Mouse (Mus musculus) frontal cortex, adult (tissue): ENCODE data around the gene Slf2.

Experiments
- ATAC-seq: cut with Nextera tagmentation; 2 replicates; pipeline ENCODE4 v1.9.2; 2017; ENCODE audit warnings: mild to moderate bottlenecking, moderate library complexity, mixed read lengths; ENCODE audit not compliant: low TSS enrichment

Slf2 gene

DNA sequence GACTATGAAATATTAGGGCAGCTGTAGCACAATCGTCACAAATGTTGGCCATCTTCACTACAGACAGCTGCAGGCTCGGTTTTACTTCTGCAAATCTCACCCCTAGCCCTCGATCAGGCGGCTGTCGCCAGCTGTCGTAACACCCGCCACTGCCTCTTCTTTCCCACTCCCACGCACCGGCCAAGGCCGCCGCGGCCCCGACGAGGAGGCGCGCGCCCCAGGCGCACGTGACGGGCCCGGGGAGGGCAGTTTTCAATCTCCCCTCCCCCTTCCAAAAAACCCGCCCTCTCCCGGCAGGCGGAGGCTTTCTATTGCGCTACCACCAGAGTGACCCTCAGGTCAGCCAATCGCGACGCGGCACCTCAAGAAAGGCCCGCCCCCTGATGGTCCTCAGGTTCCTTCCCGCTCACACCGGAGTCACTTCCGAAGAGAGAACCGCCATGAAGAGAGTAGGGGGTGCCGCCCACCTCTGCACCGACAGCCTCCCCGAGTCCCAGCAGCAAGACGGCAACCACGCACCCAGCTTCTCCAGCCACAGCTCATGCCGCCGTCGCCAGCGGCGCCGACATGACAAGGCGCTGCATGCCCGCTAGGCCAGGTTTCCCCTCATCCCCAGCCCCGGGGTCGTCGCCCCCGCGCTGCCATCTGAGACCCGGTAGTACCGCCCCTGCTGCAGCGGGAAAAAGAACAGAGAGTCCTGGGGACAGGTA, at the start of gene Slf2:
Gene Slf2 (plus strand): TSS at position 408 of the 710 bp plus-strand sequence.
- peak; percentile 95 for ATAC-seq

DNA sequence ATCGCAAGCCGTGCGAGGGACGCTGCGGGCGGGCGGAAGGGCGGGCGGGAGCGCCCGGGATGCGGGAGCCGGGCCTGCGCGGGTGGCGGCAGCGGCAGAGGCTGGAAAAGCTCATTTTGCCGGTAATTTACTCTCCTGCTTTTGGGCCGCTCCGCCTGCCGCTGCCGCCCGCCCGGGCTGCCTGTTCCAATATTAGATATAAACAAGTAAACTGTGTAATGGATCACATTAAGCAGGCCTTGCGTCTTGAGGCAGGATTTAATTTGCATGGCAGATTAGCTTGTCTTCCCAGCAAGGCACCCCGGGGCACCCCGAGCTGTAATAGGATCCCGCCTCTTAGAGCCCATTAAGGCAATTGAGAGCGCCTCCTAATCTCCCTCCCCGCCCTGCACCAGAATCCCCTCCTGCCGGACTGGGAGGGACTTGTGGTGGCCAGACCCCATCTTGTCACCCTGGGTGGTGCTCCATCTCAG, 48.4 kb upstream of the Slf2 start:
- no peak for ATAC-seq

DNA sequence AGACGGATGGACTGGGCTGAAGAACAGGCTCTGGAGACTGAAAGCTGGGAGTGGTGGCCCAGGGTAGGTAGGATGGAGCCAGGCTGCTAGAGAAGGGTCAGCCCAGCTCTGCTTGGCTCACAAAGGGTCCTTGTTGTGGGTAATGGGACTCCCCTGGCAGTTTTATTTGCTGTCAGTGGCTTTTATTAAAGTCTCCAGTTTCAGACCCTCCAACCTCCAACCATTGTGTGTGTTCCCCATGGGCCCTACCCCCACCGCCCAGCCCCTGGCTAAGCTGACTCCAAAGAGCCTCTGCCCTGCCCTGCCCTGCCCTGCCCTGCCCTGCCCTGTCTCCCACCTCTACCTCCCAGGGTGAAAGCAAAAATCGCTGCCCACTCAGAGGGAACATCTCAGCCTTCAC, 46.6 kb upstream of the Slf2 start:
- ATAC-seq, result no peak

DNA sequence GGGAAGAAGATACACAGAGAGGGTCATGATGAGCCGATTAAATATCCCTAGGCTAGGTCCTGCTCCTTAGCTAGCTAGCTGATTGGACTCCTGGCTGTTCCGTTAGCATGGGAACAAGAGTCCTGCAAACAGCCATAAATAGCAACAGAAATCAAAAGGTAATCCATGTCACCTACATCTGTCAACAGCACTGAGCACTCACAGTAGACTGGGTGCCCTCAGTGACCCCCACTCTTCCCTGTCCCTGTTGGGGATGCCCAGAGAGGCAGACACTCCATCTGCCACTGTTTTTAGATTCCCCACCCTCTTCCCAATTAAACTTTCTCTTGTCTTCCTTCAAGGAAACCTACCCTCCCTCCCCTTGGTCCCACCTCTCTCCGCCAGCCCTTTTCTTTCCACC, 44.5 kb upstream of the Slf2 start:
- no peak for ATAC-seq

DNA sequence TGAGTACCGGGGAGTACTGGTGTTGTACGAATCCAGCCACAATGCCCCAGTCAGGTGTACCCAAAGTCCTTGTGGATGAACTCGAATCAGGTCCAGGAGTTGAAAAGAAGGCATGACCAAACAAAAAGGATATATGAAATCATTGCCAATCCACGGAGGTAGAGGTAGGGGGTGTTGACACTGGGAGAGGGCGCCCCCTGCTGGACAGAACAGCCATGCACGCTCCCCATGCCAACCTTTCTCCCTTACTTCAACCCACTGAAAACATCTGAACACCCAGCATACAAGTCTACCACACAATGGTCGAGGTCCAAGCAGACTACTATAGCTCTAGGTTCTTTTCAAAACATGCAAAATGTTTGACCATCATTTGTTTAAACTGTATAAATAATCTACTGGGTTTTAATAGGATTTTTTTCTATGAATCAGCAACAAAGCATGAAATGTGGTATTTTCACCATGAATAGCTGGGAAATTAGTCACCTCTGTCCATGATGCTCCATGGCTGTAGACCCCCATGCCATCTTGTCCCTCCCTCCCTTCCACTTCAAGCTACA, 43.2 kb upstream of the Slf2 start:
- ATAC-seq, result peak; percentile 65; the same call in 1 of the 2 replicates

DNA sequence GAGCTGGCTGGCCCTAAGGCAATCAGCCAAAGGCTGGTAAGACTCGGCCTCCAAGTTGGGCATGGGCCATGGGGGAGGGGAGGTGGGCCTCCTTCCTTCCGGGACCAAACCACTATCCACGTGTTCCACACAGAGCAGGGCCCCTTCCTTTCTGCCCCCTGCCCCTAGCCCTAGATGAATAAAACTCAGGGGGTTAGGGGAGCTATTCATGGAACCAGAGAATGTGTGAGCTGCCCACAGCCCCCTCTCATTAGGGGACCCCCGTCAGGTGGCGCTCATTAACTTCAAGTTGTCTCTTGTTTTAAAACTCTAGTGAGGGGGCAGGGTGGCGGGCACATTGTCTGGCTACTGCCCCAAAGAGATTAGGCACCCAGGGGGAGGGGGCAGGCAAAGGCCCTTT, 41.4 kb upstream of the Slf2 start:
- ATAC-seq, result no peak

DNA sequence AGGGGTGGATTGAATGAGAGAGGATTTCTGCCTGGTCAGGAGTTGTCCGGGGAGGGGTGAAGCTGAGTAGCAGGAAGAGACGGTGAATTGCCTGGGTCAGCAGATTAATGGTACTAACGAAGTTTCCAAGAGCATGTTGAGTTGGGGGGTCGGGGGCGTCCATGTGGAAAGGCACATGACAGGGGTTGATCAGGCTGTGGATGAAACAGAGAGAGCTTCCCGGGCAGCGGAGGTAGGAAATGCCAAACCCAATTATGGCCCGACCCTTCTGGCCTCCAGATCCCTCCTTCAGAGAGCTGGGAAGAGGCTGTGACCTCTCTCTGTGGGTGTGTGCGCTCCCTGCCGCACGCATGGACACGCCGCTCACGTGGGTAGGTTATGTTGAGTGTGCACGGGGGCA, 39.5 kb upstream of the Slf2 start:
- ATAC-seq, result no peak

DNA sequence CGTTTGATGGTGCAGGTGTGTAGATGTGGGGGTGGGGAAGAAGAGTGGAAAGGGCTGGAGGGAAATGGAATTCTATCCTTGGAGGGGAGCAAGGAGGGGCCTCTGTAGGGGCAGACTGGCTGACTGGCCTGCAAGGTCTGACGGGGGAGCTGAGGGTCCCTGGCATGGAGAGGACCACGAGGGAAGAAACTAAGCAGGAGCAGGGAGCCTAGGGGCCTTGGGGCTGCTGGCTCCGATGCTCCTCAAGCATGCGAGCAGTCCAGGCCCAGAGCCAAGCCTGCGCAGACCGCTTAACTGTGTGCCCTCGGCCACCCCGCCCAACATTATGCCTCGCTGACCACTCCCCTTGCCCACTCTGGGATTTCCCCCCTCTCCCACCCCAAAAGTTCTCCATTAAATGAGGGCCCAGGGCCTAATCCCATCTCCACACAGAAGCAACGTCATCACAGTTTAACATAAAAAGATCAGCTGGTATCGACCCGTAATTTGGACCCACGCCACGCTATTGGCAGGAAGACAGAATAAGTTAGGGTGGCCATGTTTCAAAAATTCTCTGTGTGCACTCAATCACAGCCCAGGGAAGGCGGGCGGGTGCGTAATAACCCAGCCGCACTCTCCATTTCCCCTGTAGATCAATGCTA, 37.6 kb upstream of the Slf2 start:
- no peak for ATAC-seq

DNA sequence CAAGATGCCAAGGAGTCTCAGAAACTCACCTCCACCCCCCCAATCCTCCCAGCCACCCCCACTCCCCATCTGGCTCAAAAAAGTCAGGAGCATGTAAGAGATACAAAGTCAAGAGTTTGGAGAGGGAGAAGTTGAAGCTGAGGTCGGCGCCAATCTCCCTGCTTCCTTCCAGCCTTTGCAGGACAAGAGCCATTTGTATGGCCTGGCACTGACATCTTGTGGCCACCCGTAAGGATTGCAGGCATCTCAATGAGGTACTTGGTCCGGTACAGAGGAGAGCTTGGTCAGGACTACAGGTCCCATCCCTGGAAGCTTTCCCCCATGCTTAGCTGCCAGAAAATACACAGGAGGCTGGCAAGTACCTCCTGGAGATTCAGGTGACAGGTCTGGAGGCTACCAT, 35.7 kb upstream of the Slf2 start:
- peak; percentile 85 for ATAC-seq

DNA sequence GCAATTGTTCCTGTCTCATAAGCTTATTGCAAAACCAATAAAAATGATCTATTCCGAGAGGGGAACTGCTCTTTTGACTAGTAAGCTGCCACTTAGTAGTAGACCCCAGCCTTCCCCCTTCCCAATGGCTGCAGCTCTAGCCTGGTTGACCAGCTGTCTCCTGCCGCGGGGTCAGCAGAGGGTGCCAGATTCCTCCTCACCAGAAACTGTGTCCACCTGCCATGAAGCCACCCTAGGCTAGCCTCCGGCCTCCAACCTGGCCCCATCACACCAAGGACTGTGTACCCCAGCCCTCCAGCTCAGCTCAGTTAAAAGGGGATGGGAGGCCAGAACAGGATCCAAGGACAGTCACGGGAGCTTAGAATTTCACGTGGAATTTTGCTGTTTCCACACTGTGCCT, 34.5 kb upstream of the Slf2 start:
- no peak for ATAC-seq

DNA sequence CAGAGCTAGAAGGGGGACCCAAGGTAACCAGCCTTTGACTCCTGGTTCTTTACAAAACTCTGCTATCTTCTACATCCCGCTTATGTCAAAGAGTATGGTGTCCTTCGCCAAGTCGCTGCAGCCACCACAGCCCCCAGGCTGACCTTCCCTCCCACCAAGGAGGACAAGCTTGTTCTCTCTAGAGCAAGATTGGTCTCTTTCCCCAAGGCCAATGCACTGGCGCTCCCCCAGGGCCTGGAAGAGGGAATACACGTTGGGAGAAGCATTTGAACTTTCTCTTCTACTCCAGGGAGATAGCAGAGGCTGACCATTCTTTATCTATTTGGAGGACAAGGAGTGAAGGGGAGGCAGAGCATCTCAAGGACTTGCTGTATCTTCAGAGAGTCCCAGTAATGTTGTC, 33.4 kb upstream of the Slf2 start:
- no peak for ATAC-seq

DNA sequence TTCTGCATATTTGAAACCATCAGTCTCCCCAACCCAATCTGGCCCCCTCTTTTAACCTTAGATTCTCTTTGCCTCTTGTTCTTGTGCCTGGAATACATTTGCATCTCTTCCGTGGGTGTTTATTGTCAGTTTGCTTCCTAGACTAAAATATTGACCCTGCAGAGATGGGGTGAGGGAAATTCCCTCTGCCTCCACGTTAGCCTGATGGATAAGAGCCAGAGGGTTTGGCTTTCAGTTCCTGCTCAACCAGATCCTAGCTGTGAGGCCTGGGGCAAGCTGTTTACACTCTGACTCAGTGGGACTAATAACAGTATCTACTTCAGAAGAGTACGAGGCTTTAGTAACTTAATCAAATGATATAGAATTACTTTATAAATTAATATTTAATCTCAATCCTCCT, 32.3 kb upstream of the Slf2 start:
- no peak for ATAC-seq

DNA sequence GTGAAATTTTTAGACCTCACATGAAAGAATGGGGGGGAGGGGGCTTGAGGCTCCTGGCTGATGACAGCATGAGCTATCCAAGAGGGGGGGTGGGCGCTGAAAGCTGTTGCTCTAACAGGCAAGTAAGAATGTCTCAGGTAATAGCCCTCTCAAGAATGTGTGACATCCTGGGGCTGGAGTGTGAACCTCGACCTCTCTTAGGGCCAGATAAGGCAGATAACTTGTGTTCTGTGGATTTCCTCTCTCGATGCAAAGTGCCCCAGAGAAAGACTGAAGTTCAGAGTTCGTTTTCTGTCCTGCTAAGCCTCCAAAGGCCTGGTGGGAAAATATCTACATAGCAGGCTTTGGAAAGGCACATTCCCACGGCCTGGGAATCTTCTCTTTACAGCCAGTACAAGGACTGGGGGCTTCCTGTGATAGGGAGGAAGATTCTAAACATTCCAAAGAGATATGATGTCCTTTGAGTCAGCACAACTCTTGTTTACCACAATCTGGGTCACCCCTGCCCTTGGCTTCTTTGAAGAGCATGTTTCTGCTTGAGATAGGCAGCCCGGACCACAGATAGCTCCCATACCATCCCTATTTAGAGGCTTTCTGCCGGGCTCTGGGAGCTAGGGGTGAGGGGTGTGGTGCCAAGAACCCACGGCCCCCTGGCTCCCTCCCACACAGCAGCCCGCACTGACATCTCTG, 31.7 kb upstream of the Slf2 start:
- ATAC-seq, result no peak

DNA sequence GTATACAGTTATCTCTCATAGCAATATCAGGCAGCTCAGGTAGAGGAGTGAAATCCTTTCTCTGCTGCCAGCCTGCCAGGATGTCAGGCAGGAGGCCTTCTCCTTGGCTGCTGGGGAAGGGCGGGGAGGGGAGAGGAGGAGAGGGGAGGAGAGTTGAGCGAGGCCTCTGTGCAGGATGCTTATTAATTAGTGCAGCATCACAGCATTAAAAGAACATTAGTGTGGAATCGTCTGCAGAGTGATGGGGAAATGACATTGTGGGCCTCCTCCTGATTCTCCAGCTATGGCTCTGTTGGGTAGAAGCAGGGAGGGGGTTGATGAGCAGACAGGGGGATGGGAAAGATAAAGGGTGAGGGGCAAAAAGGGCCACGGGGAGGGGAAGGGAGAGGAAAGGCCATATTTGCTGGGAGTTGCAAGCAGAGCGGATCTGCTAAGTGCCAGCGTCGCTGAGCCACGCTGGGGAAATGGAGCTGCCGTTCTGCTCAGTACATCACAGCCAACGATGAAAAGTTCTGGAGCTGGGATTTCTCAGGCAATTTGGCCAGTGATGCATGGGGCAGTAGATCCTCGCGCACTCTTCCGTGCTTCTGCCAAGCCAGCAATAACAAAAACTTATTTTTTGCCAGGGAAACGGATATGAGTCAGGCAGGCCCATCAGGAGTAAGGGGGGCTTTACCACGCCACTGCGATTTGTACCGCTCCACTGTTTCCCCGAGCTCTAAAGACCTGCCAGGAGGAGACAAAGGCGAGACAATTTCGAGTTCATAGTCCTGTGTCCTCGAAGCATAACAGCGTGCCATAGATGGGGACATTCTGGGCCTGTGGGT, 30.8 kb upstream of the Slf2 start:
- ATAC-seq, result no peak

DNA sequence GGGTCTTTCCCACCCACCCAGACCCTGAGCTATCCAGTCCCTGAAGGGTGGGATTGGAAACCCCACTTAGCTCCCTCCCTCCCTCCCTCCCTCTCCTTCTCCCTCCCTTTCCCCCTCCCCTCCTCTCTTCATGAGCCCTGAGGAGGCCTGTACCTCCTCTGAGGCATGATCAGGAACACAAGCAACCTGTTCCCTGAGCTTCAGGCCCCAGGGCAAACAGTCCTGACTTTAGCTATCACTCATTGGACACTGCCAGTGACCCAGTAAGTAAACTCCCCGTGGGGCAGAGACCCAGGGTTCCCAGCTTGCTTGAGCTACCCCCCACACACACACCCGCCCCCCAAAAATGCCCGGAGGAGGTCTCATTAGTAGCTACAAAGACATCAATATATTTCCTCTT, 29.9 kb upstream of the Slf2 start:
- ATAC-seq, result no peak

DNA sequence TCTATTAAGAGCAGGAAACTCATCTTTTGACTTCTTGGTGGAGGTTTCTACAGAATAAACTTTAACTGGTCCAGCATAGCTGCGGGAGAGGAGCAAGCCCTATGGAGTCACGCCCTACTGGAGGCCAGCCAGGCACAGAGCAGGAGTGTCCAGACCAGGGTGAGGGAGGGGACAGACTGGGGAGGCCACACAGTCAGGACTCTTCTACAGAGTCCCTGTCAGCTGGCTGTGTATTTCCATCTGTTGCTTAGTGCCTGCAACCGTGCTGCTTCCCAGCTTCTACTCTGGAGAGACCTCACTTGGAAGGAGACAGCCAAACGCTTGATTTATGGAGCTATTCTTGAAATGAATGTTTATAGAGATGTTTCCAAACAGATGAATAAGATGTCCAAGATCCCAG, 28.6 kb upstream of the Slf2 start:
- no peak for ATAC-seq

DNA sequence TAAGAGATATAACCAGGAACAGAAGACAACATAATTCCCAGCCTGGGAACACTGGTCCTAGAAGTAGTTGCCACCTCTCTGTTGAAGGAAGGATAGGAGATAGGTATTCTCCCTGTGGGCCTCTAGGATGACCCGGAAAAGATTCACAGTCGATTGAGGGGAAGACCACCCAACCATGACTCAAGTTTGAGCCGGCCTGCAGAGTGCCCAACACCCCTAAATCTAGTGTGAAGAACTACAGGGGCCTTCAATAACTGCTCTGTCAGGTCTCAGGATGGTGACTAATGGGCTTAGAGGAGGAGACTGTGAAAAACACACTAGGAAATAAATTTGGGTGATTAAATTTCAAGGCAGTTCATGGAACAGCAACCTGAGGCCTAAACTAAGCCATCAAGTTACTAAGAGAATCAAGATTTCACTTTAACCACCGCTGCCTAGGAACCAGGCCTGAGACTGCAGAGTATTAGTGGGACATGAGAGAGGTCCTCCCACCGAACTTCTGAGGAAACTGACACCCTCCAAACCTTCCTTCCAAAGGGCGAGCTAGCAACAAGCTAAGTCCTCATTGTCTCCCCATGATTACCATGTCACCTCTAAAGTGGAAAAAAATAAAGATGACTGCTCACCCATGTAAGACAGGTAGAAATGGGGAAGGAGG, 27.5 kb upstream of the Slf2 start:
- no peak for ATAC-seq

DNA sequence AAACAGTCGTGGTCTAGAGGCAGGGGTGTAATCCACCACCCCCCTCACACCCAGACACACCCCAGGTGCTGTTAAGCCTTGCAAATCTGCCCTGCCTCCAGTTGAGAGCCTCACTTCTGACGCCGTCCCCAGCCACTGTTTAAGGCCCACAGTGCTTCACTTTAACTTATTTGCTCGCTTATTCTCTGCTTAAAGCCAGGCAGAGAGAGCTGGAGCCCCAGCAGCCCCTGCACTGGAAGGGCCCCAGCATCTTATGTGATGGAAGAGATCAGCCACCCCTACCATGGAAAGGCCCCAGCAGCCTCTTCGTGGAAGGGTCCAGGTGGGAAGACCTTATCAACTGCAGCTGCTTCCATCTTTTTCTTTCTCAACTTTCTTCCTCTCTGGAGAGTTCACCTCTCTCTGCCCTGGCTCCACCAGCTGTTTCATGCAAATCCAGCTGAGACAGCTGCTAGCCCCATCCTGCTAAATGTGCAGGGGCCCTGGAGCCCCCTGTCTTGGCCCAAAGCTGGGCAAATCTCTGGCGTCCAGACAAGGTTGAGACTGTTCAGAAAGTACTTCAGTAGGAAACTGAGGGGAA, 26.7 kb upstream of the Slf2 start:
- ATAC-seq, result no peak

DNA sequence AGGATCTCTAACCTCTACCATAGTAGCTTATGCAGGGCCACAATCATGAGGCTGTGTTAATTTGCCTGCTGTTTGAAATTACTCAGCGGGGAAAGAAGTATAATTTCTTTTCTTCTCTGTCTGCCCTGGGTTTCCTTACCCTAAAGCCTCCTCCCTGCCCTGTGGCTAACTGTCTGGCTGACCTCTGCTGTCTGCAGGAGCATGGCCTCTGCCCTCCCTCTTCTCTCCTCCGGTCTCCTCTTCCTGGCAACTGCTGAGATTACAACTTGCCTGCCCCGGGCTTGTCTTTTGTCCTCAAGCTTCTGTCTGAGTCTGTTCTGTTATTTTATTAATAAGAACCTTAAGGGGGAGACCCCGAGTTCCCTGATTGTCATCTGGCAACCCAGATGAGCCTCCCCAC, 25.6 kb upstream of the Slf2 start:
- ATAC-seq, result no peak

DNA sequence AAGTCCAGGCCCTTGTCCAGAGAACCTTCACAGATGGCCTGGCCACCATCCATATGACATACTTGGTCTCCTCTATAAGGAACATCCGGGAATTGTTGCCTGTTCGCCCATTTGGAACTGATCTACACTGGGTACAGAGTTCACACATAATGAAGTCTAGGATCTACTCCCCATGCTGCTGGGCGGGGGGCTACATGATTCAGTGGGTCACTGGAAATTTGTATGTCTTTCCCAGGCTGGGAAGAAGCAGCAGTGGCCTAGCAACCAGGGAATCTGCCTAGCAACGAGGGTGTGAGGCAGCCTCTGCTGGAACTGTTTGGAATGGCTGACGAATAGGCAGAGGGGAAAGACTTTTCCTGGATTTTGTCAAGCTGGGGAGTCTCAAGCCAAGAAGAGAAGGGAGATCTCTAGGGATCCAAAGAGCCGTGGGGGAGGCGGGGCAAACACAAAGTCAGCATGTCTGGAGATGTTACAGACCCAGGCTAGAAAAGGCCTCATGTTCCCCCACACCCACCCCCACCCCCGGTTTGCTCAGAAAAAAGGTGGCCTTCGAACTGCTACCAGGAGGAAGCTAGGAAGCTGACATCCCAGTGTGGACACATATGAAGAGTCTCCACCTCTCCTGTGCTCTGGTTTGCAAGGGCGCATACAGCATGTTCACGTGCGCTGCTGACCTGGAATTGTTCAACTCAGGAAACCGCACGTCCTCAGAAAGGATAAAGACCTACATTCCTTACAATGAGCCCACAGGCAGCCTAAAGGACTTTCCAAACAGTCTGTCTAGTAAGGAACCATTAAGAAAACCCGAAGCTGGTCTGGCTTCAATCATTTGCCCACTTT, 22.9 kb upstream of the Slf2 start:
- peak; percentile 69; the same call in 1 of the 2 replicates for ATAC-seq
